Comparison of ENCODE assay signal across 8 mouse cellular contexts in the genomic region with DNA sequence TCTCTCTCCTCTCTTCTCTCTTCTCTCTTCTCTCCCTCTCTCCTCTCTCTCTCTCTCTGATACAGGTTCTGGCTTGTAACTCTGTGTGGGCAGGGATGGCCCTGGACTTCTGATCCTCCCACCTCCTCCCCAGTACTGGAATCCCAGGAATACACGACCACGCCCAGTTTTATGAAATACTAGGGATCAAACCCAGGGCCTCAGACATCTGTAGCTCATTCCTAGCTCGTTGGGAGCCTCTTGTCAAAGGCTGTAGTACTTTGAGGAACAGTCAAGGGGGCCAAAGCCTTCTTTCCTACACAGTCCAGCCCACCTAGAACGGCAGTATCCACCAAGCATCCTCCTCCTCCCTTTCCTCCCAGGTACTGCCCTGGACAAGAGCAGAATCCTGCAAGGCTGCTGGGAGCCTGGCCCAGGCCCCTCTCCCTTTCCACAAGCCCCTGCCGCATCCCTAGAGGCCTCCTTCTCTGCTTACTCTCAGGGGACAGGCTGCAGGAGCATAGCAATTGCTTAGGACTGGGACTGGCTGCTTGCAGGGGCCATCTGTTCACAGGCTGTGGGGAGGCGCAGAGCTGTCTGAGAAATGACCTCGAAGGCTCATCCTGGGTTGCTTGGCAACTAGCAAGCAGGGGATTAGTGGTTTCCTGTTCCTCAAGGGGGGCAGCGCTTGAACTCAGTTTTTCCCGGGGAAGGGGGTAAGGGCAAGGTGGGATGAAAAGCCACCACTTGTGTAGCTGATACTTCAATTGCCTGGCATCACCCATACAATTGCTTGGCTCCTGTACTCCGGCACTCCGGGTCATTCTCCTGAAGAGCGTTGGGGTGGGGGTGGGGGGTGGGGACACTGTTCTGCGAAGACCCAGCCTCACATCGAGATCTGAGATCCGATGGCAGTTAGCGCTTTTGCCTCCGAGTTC. TPM values are rescaled to one million over a fixed set of nuclear protein-coding genes. Genes with fewer than 3 reads are reported as not detected.
DNase-seq lines count a peak whose midpoint lies in the region; ATAC-seq and TF ChIP-seq lines count a peak whose summit lies in the region.

No protein-coding gene starts in this region.

- 13% methylated on average over 17 of the region's 17 CpGs for WGBS in thymus, adult 2 months
- 8% methylated on average over 17 of the region's 17 CpGs for WGBS in midbrain, embryonic 11.5 days

- peak overlapping the region; percentile 71 for H3K27ac ChIP-seq in gastrocnemius, adult 2 months
- no peak overlapping the region for H3K27ac ChIP-seq in thymus, adult 2 months (ENCODE audit: control insufficient read depth, insufficient read depth, low read length)
- H3K27ac ChIP-seq in midbrain, embryonic 11.5 days (ENCODE audit: low read depth, low read length): peak overlapping the region; percentile 91

- peaks cover 16% of the 10 kb centered on the region for H3K4me1 ChIP-seq in thymus, adult 2 months (replicated peaks; ENCODE audit: control insufficient read depth, insufficient read depth, low read length)
- peaks cover 15% of the 10 kb centered on the region for H3K4me1 ChIP-seq in midbrain, embryonic 11.5 days (ENCODE audit: control insufficient read depth, insufficient read depth, low read length)

- H3K9ac ChIP-seq in midbrain, embryonic 11.5 days (ENCODE audit: low read length): peak overlapping the region; percentile 56

- H3K9me3 ChIP-seq in midbrain, embryonic 11.5 days (ENCODE audit: control insufficient read depth, low read length): no peaks in the 10 kb centered on the region

- TF ChIP-seq POLR2A in thymus, adult 2 months (IDR thresholded peaks at IDR 0.05; ENCODE audit: control insufficient read depth, extremely low read depth, insufficient read depth, low read length, poor library complexity): no peak

- peak overlapping the region; percentile 57 for H3K4me3 ChIP-seq in gastrocnemius, adult 2 months
- no peak overlapping the region for H3K4me3 ChIP-seq in thymus, adult 2 months (ENCODE audit: control insufficient read depth, insufficient read depth, low read length)
- peak overlapping the region; percentile 14; the same call in 1 of the 2 replicates for H3K4me3 ChIP-seq in midbrain, embryonic 11.5 days (ENCODE audit: low read depth, low read length)

- intact Hi-C loops in gastrocnemius, adult 2 months (cut with DNase I): no loop called here

- DNase-seq in gastrocnemius, adult 2 months: peak; percentile 44
- no peak for DNase-seq in gastrocnemius, postnatal 25 days
- peak; percentile 33 for DNase-seq in thymus, adult 2 months
- DNase-seq in thymus, postnatal 10 days (ENCODE audit: low spot score in 2 of 2): no peak
- peak; percentile 40 for DNase-seq in heart, postnatal 4 days
- DNase-seq in midbrain, embryonic 11.5 days (ENCODE audit: low spot score, missing footprints): peak; percentile 96
- DNase-seq in thymus, postnatal 36 days: peak; percentile 18 to 35
- DNase-seq in layer of hippocampus, postnatal 14 days (ENCODE audit: low spot score in 2 of 2): no peak

- no peaks in the 10 kb centered on the region for H3K27me3 ChIP-seq in thymus, adult 2 months (ENCODE audit: control insufficient read depth, insufficient read depth, low read length)
- H3K27me3 ChIP-seq in midbrain, embryonic 11.5 days (ENCODE audit: control insufficient read depth, insufficient read depth, low read length): no peaks in the 10 kb centered on the region

- peak; percentile 94 for ATAC-seq in midbrain, embryonic 11.5 days (ENCODE audit: low FRiP score)

- no peak for TF ChIP-seq CTCF in gastrocnemius, adult 2 months (IDR thresholded peaks at IDR 0.05)
- TF ChIP-seq CTCF in thymus, adult 2 months (IDR thresholded peaks at IDR 0.05; ENCODE audit: borderline replicate concordance, control insufficient read depth, extremely low read depth, insufficient read depth, low read length, poor library complexity): no peak

- no peaks in the 10 kb centered on the region for H3K36me3 ChIP-seq in thymus, adult 2 months (ENCODE audit: control insufficient read depth, insufficient read depth, low read length)
- H3K36me3 ChIP-seq in midbrain, embryonic 11.5 days (ENCODE audit: control insufficient read depth, insufficient read depth, low read length): no peaks in the 10 kb centered on the region

- H3K4me2 ChIP-seq in midbrain, embryonic 11.5 days: peak overlapping the region; percentile 44

RNA-seq across cellular contexts. Expression of a gene that starts 40.2 kb away (rescaled TPM):
- 1 to 10 TPM; 1.1 TPM for total RNA-seq in gastrocnemius, adult 2 months (2021)
- 1 to 10 TPM in 1 of 2 experiments, under 1 TPM in 1; 0.38 to 1.2 TPM for total RNA-seq in gastrocnemius, postnatal 25 days (2021)
- polyA plus RNA-seq in thymus, adult 2 months (2012; rRNA removed): 0.40 and 0.86 TPM in 2 replicates
- total RNA-seq in heart, postnatal 4 days (2021): 1 to 10 TPM; 1.9 to 3.1 TPM
- polyA plus RNA-seq in midbrain, embryonic 11.5 days (2014; fragmentation: Nextera tagmentation; extraction: Ambion mirVana): 0.22 and 0.53 TPM in 2 replicates
- under 1 TPM in 1 of 2 experiments, not detected in 1; 0.17 TPM for total RNA-seq in layer of hippocampus, postnatal 14 days (2021)

RNA-seq across cellular contexts. Expression of a gene that starts 58.6 kb away (rescaled TPM):
- total RNA-seq in gastrocnemius, adult 2 months (2021): under 1 TPM; 0.36 to 0.61 TPM
- under 1 TPM; 0.77 to 0.96 TPM for total RNA-seq in gastrocnemius, postnatal 25 days (2021)
- polyA plus RNA-seq in thymus, adult 2 months (2012; rRNA removed): 0.75 and 1.5 TPM in 2 replicates
- 1 to 10 TPM; 1.4 to 2.4 TPM for total RNA-seq in heart, postnatal 4 days (2021)
- polyA plus RNA-seq in midbrain, embryonic 11.5 days (2014; fragmentation: Nextera tagmentation; extraction: Ambion mirVana): 1.5 TPM in 2 replicates
- total RNA-seq in layer of hippocampus, postnatal 14 days (2021): 100 to 1,000 TPM; 188 to 190 TPM

Comparison
In these comparisons a context has a peak if more than half of its experiments do, and no peak if none do; other contexts are left out.
1. DNase-seq: peak in gastrocnemius, adult 2 months (single experiment), thymus, adult 2 months (single experiment), heart, postnatal 4 days (single experiment), midbrain, embryonic 11.5 days (single experiment) and thymus, postnatal 36 days (2 of 2); none in gastrocnemius, postnatal 25 days (single experiment), thymus, postnatal 10 days (0 of 2) and layer of hippocampus, postnatal 14 days (0 of 2).
2. RNA of a gene that starts 58.6 kb away (total RNA-seq): 188 to 190 TPM in layer of hippocampus, postnatal 14 days; 1.4 to 2.4 TPM in heart, postnatal 4 days, 0.77 to 0.96 TPM in gastrocnemius, postnatal 25 days and 0.36 to 0.61 TPM in gastrocnemius, adult 2 months; every median in the first group is over 10 times any median in the second.